Mouse (Mus musculus) midbrain, embryonic 10.5 days (tissue): ENCODE data around the gene Olfr1293-ps. TPM values are rescaled to one million over a fixed set of nuclear protein-coding genes. Genes with fewer than 3 reads are reported as not detected.

Source experiments
- DNase-seq: peaks from one replicate; pipeline ENCODE4 v3.0.0-alpha.2; 2017; ENCODE audit warnings: low spot score
- H3K27ac ChIP-seq: fragments of 300-500 bp; sonication (generic); replicated peaks from 2 replicates; pipeline ENCODE4 v1.5.1; 2016; ENCODE audit warnings: mild to moderate bottlenecking
- H3K27me3 ChIP-seq: fragments of 300-500 bp; sonication (generic); 2 replicates; pipeline ENCODE4 v1.6.1; 2016; ENCODE audit warnings: low read depth, mild to moderate bottlenecking; ENCODE audit not compliant: poor library complexity, severe bottlenecking
- H3K36me3 ChIP-seq: fragments of 300-500 bp; sonication (generic); 2 replicates; pipeline ENCODE4 v1.6.1; 2016; ENCODE audit warnings: mild to moderate bottlenecking, moderate library complexity
- H3K4me1 ChIP-seq: fragments of 300-500 bp; sonication (generic); 2 replicates; pipeline ENCODE4 v1.6.1; 2016
- H3K4me3 ChIP-seq: fragments of 300-500 bp; sonication (generic); 2 replicates; pipeline ENCODE4 v1.5.1; 2016; ENCODE audit warnings: mild to moderate bottlenecking, moderate library complexity
- H3K9me3 ChIP-seq: fragments of 300-500 bp; sonication (generic); replicated peaks from 2 replicates; pipeline ENCODE4 v1.6.1; 2016; ENCODE audit warnings: mild to moderate bottlenecking
- WGBS: fragments of 180-500 bp; shearing (Covaris S2); methylation state at CpG from one replicate; pipeline ENCODE4 v1.1.7; 2016; 5-methylcytosine and 5-hydroxymethylcytosine counted together
- polyA plus RNA-seq: library from polyadenylated mRNA; unstranded; fragments of >200 nt; fragmentation: Nextera tagmentation; extraction: Ambion mirVana; gene quantifications from 2 replicates; pipeline ENCODE4 v1.2.1, GENCODE M21; 2016

Olfr1293-ps gene
- polyA plus RNA-seq: not detected in 2 replicates

GRCm38 (mm10) chr2:111524903-111525302, at the start of gene Olfr1293-ps:
Gene Olfr1293-ps (plus strand): TSS chr2:111525203.
- WGBS: 86% methylated on average over 1 of the region's 1 CpGs
- H3K36me3 ChIP-seq: no peaks in the 10 kb centered on the region
- no peak within 1 kb of the TSS for H3K4me3 ChIP-seq
- H3K27me3 ChIP-seq: no peaks in the 10 kb centered on the region
- H3K4me1 ChIP-seq: no peaks in the 10 kb centered on the region
- H3K9me3 ChIP-seq: peaks cover 3% of the 10 kb centered on the region; the same call in 1 of the 2 replicates
- DNase-seq: no peak
- H3K27ac ChIP-seq: no peak within 1 kb of the TSS

GRCm38 (mm10) chr2:111480519-111480918, 44.5 kb upstream of the Olfr1293-ps start, which contains the start of gene Olfr1289:
Gene Olfr1289 (plus strand): TSS chr2:111480819.
- Histone ChIP-seq H3K4me3 (no peak within 1 kb of the TSS), H3K4me1 (no peaks in the 10 kb centered on the region), H3K27me3 (no peaks in the 10 kb centered on the region), H3K27ac (no peak within 1 kb of the TSS), H3K9me3 (no peaks in the 10 kb centered on the region), H3K36me3 (no peaks in the 10 kb centered on the region)
- no peak for DNase-seq
- 88% methylated on average over 1 of the region's 1 CpGs for WGBS

- 86% methylated on average over 5 of the region's 5 CpGs for WGBS
Observed at GRCm38 (mm10) chr2:111493729-111494128, 31.3 kb upstream of the Olfr1293-ps start, which contains the start of gene Olfr1290. Gene Olfr1290 (minus strand): TSS chr2:111493829.

GRCm38 (mm10) chr2:111496880-111497279, 28.1 kb upstream of the Olfr1293-ps start, which contains the start of gene Olfr1291-ps1:
Gene Olfr1291-ps1 (plus strand): TSS chr2:111497180.
- DNase-seq: no peak
- Histone ChIP-seq H3K4me1 (no peaks in the 10 kb centered on the region), H3K27ac (no peak within 1 kb of the TSS), H3K9me3 (no peaks in the 10 kb centered on the region; the same call in 1 of the 2 replicates), H3K4me3 (no peak within 1 kb of the TSS), H3K36me3 (no peaks in the 10 kb centered on the region), H3K27me3 (no peaks in the 10 kb centered on the region)
- 88% methylated on average over 3 of the region's 3 CpGs for WGBS

More at GRCm38 (mm10) chr2:111493729-111494128, 31.3 kb upstream of the Olfr1293-ps start, which contains the start of gene Olfr1290:
- Histone ChIP-seq H3K4me1 (no peaks in the 10 kb centered on the region), H3K36me3 (no peaks in the 10 kb centered on the region), H3K27me3 (no peaks in the 10 kb centered on the region), H3K9me3 (no peaks in the 10 kb centered on the region; the same call in 1 of the 2 replicates), H3K27ac (no peak within 1 kb of the TSS), H3K4me3 (no peak within 1 kb of the TSS)
- no peak for DNase-seq

GRCm38 (mm10) chr2:111517451-111517850, 7.6 kb upstream of the Olfr1293-ps start:
- Histone ChIP-seq H3K36me3 (no peaks in the 10 kb centered on the region), H3K4me1 (no peaks in the 10 kb centered on the region), H3K9me3 (peaks cover 9% of the 10 kb centered on the region), H3K27me3 (no peaks in the 10 kb centered on the region), H3K4me3 (no peak overlapping the region), H3K27ac (no peak overlapping the region)
- WGBS: 92% methylated on average over 10 of the region's 10 CpGs
- no peak for DNase-seq

- H3K27me3 ChIP-seq: no peaks in the 10 kb centered on the region
- H3K4me1 ChIP-seq: no peaks in the 10 kb centered on the region
- 62% methylated on average over 1 of the region's 1 CpGs for WGBS
- H3K36me3 ChIP-seq: no peaks in the 10 kb centered on the region
- H3K9me3 ChIP-seq: no peaks in the 10 kb centered on the region
- H3K27ac ChIP-seq: no peak within 1 kb of the TSS
- H3K4me3 ChIP-seq: no peak within 1 kb of the TSS
- no peak for DNase-seq
Observed at GRCm38 (mm10) chr2:111540191-111540590, 15.2 kb downstream of the Olfr1293-ps start, which contains the start of gene Olfr1294. Gene Olfr1294 (minus strand): TSS chr2:111540291.

- Histone ChIP-seq H3K4me3 (no peak within 1 kb of the TSS), H3K27me3 (no peaks in the 10 kb centered on the region), H3K36me3 (no peaks in the 10 kb centered on the region), H3K9me3 (no peaks in the 10 kb centered on the region), H3K27ac (no peak within 1 kb of the TSS), H3K4me1 (no peaks in the 10 kb centered on the region)
- no peak for DNase-seq
Observed at GRCm38 (mm10) chr2:111569581-111569980, 44.6 kb downstream of the Olfr1293-ps start, which contains the start of gene Olfr1295. Gene Olfr1295 (minus strand): TSS chr2:111569681.

Other genes with a start within 250 kb of the Olfr1293-ps start
- not detected in 2 replicates for gene Olfr1278, start 235.1 kb upstream of the Olfr1293-ps start, polyA plus RNA-seq
- not detected in 2 replicates for gene Olfr1279, start 224.6 kb upstream of the Olfr1293-ps start, polyA plus RNA-seq
- gene Olfr1280, start 211.2 kb upstream of the Olfr1293-ps start, polyA plus RNA-seq: not detected in 2 replicates
- not detected in 2 replicates for gene Olfr1281, start 198.7 kb upstream of the Olfr1293-ps start, polyA plus RNA-seq
- not detected in 2 replicates for gene Olfr1282, start 189.1 kb upstream of the Olfr1293-ps start, polyA plus RNA-seq
- gene Olfr1283, start 158.4 kb upstream of the Olfr1293-ps start, polyA plus RNA-seq: not detected in 2 replicates
- not detected in 2 replicates for gene Olfr1284, start 149.7 kb upstream of the Olfr1293-ps start, polyA plus RNA-seq
- not detected in 2 replicates for gene Olfr1286, start 102.1 kb upstream of the Olfr1293-ps start, polyA plus RNA-seq
- gene Olfr1287, start 76.1 kb upstream of the Olfr1293-ps start, polyA plus RNA-seq: not detected in 2 replicates
- not detected in 2 replicates for gene Olfr1288, start 51.1 kb upstream of the Olfr1293-ps start, polyA plus RNA-seq
- gene Olfr1289, start 44.4 kb upstream of the Olfr1293-ps start, polyA plus RNA-seq: not detected in 2 replicates
- not detected in 2 replicates for gene Olfr1290, start 31.4 kb upstream of the Olfr1293-ps start, polyA plus RNA-seq
- not detected in 2 replicates for gene Olfr1291-ps1, start 28.0 kb upstream of the Olfr1293-ps start, polyA plus RNA-seq
- gene Olfr1294, start 15.1 kb downstream of the Olfr1293-ps start, polyA plus RNA-seq: not detected in 2 replicates
- gene Olfr1295, start 44.5 kb downstream of the Olfr1293-ps start, polyA plus RNA-seq: not detected in 2 replicates
- not detected in 2 replicates for gene Olfr1297, start 101.3 kb downstream of the Olfr1293-ps start, polyA plus RNA-seq
- not detected in 2 replicates for gene Olfr1298, start 124.0 kb downstream of the Olfr1293-ps start, polyA plus RNA-seq
- gene Olfr1299, start 136.2 kb downstream of the Olfr1293-ps start, polyA plus RNA-seq: not detected in 2 replicates
- gene Olfr1301, start 225.8 kb downstream of the Olfr1293-ps start, polyA plus RNA-seq: not detected in 2 replicates